Mouse (Mus musculus) frontal cortex, postnatal 25 days (tissue): ENCODE measurements around the gene Astn2.
"Not testable (repeated sequence)": the region's sequence is repeated elsewhere in the genome, so short reads cannot be mapped to it uniquely, and the experiment has no call there.

ENCODE experiments used
- DNase-seq, 2 experiments: peaks; one replicate each; pipeline ENCODE4 v3.0.0; 2022; ENCODE audit warnings: low spot score in 2 of 2

Astn2 gene

DNA sequence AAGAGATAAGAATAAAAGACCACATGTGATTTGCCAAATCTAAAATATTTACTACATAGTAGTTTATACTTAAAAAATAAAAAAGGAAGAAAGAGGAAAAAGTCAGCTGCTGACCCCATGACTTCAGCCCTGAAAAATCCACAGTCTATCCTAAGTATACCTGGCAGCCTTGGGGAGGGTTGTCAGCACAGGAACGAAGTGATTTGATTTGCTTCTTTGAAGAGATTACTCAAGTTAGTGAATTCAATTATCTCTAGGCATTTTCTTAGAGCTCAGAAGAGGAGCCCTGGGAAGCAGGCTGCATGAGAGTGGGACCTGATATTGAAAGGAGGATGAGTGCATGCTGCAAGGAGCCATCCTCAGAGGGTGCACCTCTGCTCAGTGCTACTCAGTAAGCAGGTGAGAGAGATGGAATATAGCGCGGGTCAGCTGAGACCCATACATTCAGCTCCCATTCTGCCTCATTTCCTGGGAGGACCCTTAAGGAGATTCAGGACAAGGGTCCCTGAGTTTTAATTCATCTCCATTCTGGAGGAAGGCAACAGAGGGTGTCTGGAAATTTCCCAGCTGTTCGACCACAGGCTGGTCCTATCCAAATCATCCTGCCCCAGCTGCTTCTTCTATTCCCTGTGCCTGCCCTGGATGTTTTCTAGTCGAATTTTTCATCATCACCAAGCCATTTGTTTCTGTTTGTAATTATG lies 646.1 kb downstream of the Astn2 start:
- no peak for DNase-seq

DNA sequence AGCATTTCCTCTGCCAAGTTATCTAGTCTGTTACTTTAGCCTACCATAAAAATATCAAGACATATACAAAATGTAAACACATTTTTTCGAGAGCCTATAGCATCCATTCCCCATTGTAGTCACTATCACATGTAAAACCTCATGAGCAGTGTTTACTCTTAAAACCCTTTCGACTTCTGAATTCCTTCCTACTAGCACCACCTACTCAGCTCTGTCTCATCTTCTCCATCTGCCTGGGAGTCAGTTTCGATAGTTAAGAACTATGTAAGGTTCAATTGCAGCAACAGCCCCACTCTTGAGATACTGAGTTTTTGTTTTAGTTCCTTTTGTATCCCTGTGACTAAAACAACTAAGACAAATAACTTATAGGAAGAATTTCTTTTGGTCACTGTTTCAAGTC lies 651.5 kb downstream of the Astn2 start:
- no peak for DNase-seq

DNA sequence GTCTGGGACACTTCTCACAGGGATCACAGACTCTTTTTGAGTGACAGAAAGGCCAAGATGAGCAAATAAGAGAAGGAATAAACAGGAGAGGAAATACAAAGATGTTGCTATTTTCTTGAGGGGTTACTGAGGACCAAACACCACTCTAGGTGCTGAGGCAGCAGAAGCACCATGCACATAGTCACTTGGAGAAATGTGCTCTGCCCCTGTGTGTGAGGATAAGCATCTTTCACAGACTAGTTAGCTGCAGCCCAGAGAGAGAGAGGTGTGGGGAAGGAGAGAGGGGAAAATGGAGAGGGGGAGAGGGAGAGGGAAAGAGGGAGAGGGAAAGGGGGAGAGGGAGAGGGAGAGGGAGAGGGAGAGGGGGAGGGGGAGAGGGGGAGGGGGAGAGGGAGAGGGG lies 659.6 kb downstream of the Astn2 start:
- no peak for DNase-seq

DNA sequence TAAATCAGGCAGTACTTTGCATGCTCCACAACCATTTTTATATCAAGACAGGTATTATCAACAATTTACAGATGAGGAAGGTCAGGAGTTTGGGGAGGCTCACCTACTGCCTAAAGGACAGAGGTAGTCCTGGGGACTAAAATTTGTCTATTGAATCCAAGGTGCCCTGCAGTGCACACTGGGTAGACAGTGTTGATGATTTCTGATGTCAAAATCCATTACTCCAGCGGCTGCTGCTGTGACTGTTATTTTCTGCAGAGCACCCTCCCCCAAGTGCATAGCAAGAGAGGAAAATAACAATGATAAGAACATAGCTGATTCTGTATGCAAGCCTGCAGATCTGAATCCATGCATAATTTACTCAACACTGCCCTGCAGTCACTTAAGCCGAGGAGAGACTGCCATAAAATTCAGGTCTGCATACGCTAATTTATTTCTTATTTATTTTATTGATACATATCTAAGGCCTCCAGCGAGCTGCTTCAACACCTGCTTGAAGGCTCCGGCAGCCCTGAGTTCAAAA lies 660.3 kb downstream of the Astn2 start:
- no peak for DNase-seq

DNA sequence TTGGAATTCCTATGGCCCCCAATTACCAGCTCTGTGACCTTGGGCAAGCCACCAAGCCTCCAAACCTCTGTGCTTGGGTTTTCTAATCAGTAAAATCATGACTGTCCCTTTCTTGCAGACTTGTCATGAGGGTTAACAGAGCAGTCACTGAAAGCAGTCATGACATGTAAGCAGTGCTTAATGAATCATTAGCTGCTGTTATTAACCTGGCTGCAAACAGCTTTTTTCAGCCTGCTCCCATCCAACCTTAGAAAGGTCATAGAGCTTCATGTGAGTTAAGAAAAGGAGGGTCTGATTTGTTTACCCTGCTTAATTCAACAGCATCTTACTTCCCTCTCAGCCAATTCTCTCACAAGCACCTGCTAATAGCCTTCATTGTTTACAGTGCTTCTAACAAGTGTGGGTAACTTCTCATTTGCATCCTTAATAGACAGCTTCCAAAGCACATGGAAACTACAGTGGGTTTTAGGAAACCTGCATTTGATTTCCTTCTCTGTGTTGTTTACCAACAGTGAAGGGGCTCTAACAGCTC lies 661.2 kb downstream of the Astn2 start:
- DNase-seq, result no peak

DNA sequence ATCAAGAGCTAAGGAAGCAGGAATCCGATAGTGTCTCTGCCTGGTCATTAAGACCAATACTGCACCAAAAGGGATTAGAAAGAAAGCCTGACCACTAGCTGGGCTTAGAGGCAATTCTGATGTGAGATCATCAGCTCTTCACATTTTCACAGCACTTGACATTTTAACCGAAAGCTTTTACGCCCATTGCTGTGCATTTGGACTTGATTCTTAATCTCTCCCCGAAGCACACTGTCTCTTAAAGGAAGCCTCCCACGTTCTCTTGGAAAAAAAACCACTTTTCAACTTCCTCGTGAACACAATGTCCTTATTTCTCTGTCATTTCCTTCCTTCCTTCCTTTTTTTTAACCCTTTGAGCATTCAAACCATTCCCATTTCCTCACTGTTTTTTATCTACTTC lies 680.0 kb downstream of the Astn2 start:
- DNase-seq, result no peak

DNA sequence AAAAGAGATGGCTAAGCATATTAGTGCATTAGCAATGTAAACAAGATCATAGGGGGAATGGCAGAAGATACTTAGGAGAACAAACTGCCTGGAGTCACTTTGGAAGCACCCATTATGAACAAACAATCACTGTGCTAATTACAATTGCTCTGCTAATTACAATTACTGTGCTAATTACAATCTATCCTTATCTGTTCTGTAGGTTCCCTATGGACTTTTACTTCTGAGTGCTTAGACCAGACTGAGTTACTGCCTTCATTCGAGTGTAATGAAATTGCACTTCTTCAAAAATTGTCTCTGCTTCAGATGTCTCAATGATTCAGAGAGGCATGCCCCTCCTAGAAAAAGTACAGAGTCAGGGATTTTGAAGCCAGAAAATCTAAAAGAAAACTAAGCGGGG lies 684.8 kb downstream of the Astn2 start:
- DNase-seq, result no peak

DNA sequence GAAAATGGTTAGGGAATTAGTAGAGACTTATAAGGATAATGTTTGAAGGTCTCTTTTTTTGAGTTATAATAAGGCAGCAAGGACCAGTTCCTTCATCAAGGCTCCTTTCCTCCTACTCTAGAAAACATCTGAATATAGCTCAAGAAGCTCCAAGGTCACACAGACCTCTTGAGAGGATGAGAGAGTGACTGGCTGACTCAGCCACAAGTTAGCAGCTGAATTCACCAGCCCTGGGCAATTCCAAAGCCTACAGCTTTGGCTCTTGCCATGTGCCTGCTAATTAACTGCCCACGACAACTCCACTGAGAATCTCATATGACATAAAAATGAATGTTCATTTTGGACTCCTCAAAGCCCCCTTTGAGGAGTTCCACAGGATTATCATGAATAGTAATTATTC lies 686.5 kb downstream of the Astn2 start:
- DNase-seq, result no peak

DNA sequence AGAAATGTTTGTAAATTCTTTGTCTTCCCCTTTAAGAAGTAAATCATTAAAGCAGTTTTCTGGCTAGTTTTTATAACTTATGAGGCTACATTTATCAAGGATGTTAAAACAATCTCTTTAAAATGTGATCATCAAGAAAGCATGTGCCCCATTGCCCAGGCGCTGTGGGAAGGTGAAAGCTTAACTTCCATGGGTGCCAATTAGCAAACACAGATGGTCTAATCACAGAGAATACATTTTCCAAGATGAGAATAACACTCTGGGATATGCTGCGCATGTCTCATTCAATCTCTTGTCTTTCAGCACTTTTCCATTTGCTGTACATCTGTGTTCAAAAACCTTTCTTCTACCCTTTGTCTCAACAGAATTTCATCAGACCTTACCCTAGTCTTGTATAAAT lies 688.3 kb downstream of the Astn2 start:
- no peak for DNase-seq

DNA sequence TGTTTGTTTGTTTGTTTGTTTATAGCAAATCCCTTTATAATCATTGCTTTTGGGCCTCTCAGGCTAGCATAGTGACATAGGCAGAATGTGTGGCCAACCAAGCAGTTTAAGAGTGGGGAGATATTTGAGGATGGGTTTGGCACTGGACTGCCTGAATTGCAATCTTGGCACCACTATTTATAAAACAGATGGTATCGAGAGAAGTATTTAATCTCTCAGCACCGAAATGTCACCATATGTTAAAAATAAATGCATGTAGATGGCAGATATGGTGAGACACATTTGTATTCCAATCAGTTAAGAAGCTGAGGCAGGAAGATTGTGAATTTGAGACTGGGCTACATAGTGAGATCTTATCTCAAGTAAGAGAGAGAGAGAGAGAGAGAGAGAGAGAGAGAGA lies 692.7 kb downstream of the Astn2 start:
- DNase-seq, result no peak

DNA sequence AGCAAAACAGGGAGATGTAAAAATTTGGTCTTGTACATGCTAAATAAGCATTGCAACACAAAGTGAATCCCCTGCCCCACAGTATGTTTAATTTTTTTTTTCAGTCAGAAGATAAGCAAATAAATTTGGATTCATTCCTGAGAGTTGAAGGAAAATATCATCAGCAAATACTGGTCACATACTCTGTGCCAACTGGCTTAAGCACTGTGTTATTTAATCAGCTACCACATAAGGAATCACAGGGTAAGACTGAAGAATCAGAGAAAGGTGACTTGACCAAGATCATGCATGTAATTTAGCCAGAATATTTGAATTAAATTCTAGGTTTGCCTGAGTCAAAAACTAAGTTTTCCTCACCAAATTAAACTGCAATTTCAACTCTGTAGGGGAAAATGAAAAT lies 693.8 kb downstream of the Astn2 start:
- DNase-seq, result no peak

DNA sequence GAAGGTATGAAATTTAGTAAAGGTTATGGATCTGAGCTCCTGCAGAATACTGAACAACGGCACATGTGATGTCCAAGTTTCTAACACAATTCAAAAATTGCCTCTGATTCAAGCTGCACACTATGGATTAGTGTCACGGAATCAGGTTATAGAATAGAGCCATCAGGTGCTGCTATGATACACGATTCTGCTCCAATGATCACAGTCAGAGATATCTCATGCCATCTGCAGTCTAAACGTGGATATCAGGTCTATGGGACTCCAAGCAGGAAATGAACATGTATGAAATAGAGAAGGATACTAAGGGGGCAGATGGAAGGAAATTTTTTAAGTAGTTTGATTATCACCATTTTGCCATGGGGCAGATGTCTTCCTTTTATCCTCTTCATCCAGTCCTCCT lies 702.6 kb downstream of the Astn2 start:
- DNase-seq, result no peak

DNA sequence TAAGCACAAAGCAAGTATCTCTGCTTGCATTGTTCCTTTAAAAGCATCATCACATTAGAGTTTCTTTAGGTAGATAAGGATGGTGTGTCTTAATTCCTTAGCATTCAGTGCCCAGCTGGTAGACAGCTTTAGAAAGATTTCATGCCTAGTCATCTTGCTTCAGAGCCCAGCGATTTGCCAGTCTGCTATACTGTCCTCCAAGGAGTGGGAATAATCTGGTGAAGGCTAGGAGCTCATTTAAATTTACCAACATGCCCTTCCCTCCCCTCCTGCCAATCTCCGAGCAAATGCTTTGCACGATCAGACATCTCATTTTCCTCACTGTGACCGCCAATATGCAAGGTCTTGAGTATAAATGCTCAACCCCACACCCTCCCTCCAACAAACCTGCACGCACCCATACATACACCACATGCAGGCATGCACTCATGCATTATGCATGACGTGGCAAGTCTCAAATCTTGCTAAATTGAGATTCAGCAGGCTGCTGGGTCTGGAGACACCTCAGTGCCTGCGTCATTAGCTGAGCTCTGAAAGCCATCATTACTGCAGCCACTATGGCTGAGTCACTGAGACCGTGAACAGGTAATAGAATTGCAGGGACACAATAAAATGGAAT lies 704.6 kb downstream of the Astn2 start:
- no peak for DNase-seq

DNA sequence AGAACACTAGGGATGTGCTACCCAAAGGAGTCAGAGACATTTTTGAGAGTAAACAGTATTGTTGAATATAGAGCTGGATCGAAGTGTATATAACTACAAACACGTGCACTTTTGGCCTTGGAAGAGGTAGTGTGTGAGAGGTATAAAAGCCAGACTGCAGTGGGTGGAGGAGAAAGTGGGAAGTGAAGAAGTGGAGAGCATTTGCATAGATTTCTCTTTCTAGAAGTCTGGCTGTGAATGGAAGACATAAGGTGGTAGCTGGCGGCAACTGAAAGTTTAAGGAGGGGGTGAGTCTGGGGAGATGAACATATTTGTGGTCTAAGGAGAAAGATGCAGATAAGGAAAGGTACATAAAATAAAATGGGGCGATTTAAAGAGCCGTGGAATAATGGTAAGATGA lies 709.2 kb downstream of the Astn2 start:
- DNase-seq, result no peak

DNA sequence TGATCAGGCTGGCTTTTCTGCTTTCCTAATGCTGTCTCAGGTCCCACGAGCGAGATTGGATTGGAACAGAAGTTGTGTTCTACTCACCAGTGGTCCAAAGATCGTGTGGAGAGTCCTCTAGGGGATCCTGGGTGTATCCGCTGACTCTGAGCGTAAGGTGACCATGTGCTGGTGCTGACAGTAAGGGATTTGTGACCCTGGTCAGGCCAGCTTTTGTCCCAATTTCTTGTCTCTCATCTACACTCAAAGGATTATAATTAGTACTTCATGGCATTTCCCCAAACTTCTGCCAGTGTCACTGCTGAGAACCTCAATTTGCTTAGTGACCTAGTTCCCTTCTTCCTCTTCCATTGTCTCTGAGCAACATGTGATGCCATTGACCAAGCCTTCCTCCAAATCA lies 710.4 kb downstream of the Astn2 start:
- no peak for DNase-seq

DNA sequence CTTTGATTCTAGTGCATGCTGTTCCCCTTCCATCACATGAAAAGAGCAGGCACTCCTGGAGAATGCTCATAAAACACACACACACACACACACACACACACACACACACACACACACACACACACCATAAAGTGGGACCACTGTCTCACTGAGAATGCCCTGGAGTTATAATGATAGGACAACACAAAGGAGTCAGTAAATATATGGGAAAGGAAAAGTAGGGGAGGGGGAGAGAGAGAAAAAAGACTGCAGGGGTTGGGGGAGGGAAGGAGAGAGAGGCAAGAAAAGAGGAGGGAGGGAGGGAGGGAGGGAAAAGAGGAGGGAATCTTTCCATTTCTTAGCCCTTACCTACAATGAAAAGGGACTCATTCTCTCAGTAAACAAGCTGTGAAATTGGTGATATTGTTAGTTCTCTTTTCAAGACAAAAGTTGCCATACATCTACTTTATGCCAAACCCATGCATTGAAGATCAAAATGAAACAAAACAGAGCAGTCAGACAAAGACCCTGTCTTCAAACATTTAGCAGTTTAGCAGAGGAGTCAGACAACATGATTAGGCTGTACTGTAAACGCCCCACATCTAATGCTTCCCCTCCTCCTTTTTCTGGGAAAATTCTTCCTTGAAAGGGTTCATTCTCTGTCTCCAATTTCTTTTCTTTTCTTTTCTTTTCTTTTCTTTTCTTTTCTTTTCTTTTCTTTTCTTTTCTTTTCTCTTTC lies 717.2 kb downstream of the Astn2 start:
- DNase-seq, result no peak

DNA sequence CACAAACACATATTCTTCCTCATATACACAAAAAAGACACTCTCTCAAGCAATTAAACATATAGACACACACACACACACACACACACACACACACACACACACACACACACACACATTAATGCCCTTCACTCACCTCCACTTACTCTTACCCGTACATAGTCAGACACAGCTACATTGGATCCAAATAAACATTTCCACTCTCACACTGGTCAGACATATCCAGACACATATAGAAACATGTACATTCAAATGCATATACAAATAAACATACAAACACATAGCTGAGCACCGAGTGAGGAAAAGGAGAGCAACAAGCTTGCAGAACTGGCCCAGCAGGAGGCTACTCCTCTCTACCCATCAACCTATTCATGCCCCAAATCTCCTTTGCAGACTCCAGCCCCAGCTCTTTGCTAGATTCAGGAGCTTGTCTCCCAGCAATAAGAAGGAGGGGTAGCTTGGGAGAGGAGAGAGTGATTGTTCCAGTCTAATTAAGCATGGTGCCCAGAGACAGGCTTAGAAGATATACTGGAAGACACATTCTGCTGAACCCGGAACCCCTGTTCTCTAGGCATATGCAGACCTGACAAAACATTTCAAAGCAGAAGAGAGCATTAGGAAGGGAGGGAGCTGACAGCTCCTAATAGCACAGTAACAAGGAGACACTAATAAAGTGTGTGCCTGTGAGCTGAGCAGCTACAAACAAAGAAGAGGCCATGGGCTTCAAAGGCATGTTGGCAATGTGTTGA lies 718.0 kb downstream of the Astn2 start:
- no peak for DNase-seq

DNA sequence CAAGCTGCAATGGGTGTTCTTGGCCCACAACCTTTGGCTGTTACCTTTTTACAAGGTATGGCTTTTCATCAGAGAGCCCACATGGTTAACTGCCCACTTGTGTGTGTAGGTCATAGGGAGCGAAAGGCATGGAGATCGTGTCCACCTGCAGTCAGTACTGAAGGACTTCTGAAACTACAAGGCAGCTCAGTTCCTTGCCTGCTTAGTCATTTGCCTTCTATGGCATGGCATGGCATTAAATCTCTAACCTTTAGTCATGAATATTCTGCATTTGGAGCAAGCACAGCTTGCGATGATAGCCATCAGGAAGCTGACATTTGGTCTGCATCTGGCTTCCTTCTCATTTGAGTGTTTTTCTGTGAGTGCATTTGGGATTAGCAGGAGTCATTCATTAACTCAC lies 720.0 kb downstream of the Astn2 start:
- no peak for DNase-seq

DNA sequence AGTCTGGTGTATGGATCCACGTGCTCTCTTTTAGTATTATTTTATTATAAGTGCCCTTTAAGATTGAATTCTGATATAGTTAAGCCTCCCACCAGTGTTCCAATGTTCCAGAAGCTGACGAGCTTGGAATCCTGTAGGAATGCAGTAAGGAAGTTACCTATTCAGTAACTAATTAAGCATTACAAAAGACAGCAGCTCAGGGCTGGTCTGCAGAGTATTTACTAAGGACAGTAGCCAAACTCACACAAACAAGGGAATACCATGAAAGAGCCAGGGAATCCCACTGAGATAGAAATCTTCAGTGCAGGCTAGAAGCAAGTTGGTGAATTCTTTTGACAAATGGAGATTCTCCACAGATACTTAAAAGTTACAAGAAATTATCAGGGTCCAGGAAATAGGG lies 724.6 kb downstream of the Astn2 start:
- not testable (repeated sequence) for DNase-seq

DNA sequence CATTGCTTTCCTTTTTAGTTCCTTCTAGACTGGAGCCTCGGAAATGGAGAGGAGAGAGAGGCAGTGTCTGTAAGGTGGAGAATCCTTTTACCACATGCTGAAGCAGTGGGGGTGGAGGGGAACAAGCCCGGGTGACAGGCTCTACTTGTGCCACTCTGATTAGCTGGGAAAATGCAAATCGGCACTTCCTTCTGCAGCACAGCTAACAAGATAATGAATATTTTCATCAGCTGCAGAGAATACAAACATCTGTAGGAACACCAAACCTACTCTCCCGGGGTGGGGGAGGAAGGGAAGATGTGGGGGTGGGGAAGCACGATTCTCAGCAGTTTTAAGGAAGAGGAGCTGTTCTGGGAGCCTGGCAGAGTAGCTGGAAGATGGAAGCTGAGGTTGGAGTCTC lies 725.5 kb downstream of the Astn2 start:
- no peak for DNase-seq

DNA sequence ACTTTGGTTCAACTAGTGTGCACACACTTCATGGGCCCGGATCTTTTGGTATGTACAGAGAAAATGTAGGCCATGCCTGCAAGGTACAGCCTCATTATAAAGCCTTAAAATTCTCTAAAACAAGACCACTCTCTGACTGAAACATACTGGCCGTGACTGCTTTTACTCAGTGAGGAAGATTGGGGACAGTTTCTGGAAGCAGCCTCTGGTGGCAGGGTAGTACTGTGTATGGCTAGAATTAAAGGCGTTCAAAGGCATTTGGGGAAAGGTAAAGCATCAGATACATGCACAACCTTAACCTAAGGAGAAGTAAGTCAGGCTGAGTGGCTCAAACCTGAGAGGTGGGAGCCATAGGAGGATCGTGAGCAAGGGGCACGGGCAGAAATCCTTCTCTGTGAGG lies 725.9 kb downstream of the Astn2 start:
- no peak for DNase-seq
